Mouse (Mus musculus): ENCODE results near the gene Gtf2ird1.
"Not testable (repeated sequence)": the region's sequence is repeated elsewhere in the genome, so short reads cannot be mapped to it uniquely, and the experiment has no call there.

The Gtf2ird1 gene

DNA sequence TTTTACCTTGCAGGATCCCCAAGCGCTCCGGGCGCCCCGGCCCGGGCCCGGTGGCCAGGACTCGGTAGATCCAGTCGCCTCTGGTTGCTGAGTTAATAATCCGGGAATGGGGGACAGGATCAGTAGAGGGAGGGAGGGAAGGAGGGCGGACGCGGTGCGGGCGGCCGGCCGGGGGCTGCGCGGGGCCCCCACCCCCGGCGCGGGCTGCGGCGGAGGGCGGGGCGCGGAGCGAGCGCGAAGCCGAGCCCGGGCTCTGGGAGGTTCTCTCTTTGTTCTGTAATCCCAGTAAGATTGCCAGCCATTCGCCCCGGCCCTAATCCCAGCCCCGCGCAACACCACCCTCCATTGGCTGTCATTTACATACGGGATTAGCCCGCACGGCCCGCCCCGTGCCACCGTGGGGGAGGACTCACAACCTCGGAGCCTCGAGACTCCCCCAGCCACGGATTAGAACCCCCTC, at the start of gene Gtf2ird1:
Gene Gtf2ird1 (minus strand): TSS at position 214 of the 460 bp plus-strand sequence.
- peak; percentile 44 for DNase-seq (ENCODE audit: low spot score)

DNA sequence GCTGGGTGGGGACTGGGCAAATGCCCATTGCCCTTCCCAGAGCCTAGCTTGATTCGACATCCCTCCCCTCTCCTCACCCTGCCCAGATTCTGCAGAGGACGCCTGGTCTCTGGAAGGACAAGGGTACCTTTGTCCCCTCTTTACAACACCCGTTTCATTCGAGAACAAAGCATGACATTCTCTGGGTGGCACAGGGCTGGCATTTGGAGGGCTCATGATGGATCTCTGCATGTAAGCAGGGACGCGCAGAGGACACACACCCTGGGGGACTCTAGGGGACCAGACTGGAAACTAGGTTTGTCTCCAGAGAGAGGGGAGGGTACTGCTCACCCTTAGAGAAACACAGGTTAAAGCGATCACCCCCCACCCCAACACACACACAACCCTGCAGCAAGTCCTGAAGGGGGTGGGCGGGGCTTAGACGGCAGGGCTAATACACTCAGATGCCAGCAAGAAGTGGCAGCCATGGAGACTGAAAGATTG, 49.3 kb upstream of the Gtf2ird1 start:
- DNase-seq (ENCODE audit: low spot score) = no peak

- DNase-seq (ENCODE audit: low spot score) = no peak
Measured at GRCm38 (mm10) chr5:134502591-134502990, 46.1 kb upstream of the Gtf2ird1 start.

DNA sequence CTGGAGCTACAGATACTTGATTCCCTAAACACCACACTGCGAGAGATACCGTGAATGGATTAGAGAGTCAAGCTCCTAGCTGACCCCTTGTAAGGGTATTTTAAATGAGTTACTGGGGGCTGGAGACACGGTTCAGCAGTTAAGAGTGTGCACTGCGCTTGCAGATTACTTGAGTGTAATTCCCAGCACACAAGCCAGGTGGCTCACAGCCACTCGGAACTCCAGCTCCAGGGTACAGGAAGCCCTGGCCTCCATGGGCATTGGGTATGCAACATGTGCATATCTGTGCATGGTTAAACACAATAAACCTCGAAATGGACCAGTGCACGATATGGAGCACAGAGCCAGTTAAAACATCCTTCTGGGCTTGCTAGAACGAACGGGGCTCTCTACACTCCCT, 44.9 kb upstream of the Gtf2ird1 start:
- DNase-seq (ENCODE audit: low spot score) = no peak

DNA sequence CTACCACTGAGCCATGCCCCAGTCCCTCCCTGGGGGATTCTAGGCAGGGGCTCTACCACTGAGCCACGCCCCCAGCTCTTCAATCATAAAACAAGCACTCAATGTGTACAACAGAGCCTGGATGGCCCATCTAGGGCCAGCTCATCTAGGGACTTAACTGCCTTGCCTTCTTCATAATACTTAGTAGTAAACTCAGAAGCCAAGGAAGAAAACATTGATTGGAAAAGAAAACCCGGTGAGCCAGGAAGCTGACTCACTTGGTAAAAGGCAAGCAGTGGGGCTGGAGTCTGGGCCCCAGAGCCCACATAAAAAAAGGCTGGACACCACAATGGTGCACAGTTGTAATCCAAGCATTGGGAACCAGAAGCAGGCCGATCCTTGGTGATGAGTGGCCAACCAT, 44.2 kb upstream of the Gtf2ird1 start:
- no peak for DNase-seq (ENCODE audit: low spot score)

- peak; percentile 47 for DNase-seq (ENCODE audit: low spot score)
Measured at GRCm38 (mm10) chr5:134500062-134500461, 43.5 kb upstream of the Gtf2ird1 start.

DNA sequence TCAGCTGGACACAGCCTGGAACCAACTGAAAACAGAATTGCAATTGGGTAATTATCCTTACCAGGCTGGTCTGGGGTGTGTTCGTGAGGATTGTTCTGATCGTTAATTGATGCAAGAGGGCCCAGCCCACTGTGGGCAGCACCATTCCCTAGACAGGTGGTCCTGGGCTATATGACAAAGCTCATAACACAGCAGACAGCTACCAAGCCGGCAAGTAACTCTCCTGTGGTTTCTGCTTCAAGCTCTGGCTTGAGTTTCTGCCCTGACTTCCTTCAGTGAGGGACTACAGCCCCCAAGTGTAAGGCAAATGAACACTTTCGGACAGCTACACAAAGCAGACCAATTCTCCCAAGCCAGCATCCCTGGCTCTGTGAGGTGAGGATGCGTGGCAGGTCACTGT, 40.5 kb upstream of the Gtf2ird1 start:
- DNase-seq (ENCODE audit: low spot score) = no peak

DNA sequence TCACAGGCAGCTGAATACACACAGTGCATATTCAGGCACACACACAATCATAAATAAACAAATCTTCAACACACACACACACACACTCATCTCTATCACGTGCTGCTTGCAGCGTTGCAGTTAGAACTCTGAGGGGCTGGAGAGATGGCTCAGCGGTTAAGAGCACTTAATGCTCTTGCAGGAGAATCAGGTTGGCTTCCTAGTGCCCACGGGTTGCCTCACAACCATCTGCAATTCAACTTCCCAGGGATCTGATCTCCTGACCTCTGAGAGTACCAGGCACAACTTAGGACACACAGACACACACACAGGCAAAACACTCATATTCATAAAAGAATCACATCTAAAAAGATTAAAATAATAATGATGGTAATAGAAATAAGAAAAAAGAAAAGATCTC, 39.3 kb upstream of the Gtf2ird1 start:
- no peak for DNase-seq (ENCODE audit: low spot score)

DNA sequence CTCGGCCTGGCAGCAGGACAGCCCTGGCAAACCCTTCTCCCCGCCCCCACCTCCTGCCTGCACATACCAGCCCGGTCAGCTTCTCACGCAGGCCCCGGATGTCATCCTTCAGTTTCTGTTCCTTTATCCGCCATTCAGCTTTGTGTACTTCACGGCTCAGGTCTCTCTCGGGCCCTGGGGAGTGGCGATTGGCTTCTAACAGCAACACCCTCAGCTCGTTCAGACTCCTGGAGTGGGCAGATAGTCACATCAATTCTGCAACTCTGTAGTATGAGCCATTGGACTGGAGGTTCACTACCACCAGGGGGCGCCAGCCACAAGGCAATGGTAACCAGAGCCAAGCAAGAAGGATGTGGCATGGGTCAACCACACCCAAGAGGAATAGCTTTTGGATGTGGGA, 37.6 kb upstream of the Gtf2ird1 start:
- DNase-seq (ENCODE audit: low spot score) = peak; percentile 88

GRCm38 (mm10) chr5:134492956-134493355, 36.4 kb upstream of the Gtf2ird1 start:
- no peak for DNase-seq (ENCODE audit: low spot score)

DNA sequence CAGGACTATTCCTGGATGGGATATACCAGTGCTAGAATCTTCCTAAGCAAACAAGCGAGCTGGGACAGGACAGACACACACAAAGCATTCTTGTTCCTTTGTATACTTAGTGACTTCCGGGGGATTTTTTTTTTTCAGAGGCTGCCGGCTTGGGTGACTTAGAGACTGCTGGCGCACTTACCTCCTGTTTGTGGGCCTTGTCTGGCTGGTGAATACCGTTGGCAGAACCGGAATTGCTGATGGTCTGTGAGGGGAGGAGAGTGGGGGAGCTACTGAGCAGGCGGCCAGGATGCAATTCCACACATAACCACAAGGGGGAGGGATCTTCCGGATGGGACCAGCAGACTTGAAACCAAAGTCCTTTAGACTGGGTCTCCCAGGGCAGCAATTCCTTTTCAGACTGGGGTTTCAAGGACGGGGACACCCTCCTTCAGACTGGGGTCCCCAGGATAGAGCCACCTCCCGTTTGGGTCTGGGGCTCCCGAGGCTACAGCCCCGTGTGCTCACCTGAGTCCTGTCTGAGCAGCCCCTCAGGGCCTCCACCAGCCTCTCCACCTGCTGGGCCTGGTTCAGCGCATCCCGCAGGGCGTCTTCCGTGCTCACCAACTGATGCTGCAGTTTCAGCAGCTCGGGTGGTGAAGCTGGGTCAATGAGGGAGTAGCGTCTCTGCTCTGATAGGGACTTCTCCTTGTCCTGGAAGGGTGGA, 35.3 kb upstream of the Gtf2ird1 start:
- DNase-seq (ENCODE audit: low spot score) = peak; percentile 81

DNA sequence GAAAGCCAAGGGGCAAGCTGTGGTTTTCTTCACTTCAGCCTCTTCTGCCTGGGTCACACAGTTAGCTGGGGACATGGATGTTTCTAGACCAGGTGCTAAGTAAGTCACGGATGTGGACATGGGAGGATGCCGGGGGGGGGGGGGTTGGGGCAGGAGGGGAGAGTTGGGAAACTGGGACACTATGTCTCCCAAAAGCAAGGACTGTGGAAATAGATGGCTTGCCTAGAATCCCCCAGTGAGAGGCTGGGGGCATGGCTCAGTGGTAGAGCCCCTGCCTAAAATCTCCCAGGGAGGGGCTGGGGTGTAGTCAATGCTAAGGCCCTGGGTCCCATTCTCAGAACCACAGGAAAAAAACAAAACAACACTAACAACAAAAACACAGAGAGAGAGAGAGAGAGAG, 34.7 kb upstream of the Gtf2ird1 start:
- no peak for DNase-seq (ENCODE audit: low spot score)

GRCm38 (mm10) chr5:134490465-134490864, 33.9 kb upstream of the Gtf2ird1 start:
- no peak for DNase-seq (ENCODE audit: low spot score)

DNA sequence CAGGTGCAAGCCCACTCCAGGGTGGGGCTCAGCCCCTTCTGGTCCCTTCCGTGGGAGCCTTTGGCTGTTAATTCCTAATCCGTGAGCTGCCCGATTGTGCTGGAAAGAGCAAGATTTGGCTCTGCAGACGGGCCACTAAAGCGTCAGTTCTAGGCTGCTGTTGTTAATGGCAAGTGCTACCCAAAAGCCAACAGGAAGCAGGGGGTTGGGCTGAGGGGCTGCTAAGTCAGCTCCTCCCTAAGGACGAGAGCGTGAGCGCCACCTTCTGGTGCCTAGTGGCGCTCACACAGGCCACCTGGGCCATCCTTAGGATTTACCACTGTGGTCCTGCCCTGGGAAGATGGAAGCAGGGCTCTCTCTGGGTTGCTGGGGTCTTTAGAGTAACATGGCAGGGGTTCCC, 33.1 kb upstream of the Gtf2ird1 start:
- no peak for DNase-seq (ENCODE audit: low spot score)

DNA sequence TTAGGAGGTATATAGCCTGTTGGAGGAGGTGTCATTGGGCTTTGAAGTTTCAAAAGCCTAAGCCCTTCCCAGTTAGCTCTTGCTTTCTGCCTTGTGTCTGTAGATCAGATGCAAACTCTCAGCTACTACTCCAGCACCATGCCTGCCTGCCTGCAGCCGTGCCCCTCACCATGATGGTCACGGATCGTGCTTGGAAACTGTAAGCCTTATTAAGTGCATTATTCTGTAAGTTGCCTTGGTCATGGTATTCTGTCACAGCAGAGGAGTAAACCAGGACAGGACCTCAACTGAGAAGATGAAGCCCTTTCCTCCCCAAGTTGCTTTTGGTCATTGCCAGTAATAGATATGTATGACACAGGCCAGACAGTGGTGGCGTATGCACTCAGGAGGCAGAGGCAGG, 32.1 kb upstream of the Gtf2ird1 start:
- DNase-seq (ENCODE audit: low spot score) = no peak

GRCm38 (mm10) chr5:134488042-134488441, 31.5 kb upstream of the Gtf2ird1 start:
- no peak for DNase-seq (ENCODE audit: low spot score)

GRCm38 (mm10) chr5:134485900-134486665, 29.6 kb upstream of the Gtf2ird1 start:
- peak; percentile 75 for DNase-seq (ENCODE audit: low spot score)

GRCm38 (mm10) chr5:134485183-134485730, 28.7 kb upstream of the Gtf2ird1 start:
- no peak for DNase-seq (ENCODE audit: low spot score)

DNA sequence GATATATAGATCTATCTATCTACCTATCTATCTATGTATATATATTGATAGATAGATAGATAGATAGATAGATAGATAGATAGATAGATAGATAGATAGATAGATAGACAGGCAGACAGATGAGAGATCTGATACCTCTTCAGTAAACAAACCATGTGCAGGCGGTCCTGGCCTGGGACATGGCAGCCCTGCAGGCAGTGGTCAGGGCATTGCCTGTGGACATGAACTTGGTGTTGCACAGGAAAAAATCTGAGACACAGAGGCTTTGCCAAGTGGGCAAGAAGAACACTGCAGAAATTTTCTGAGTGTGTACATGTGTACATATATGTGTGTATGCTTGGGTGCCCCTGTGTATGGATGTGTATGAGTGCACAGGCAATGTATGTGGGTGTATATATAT, 26.8 kb upstream of the Gtf2ird1 start:
- DNase-seq (ENCODE audit: low spot score) = no peak

DNA sequence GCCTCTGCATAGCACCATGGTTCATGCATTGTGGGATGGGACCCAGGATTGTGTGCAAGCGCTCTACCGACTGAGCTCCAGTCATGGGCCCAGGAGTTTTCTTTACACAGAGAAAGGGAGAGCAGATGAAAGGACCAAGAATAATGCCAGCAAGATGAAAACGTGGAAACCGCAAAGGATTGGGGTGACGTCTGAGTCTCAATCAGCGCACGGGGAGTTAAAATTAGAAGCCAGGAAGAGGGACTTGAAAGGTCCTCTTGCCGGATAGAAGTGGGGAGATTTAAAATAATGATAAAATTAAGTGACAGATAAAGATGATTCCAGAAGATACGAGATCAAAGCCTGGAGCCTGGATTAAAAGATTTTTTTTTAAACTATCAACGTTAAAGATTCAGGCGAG, 25.8 kb upstream of the Gtf2ird1 start:
- DNase-seq (ENCODE audit: low spot score) = no peak

DNA sequence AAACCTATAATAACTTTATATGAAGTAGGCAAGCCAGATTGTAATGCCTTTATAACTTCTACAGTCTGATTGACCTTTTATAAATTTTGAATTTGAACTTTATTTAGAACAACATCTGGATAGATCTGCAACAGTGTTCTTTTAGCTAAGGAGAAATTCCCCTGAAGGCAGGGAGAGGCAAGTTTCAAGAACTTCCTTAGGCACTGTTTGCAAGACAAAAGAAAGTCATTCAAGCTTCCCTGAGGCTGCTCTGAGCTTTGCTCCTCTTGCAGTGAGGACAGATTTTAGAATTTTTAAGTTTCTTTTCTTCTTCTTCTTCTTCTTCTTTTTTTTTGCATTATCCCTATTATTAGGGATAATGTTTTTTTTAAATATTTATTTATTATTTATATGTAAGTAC, 22.4 kb upstream of the Gtf2ird1 start:
- DNase-seq (ENCODE audit: low spot score) = not testable (repeated sequence)

GRCm38 (mm10) chr5:134475686-134476085, 19.2 kb upstream of the Gtf2ird1 start:
- DNase-seq (ENCODE audit: low spot score) = not testable (repeated sequence)

DNA sequence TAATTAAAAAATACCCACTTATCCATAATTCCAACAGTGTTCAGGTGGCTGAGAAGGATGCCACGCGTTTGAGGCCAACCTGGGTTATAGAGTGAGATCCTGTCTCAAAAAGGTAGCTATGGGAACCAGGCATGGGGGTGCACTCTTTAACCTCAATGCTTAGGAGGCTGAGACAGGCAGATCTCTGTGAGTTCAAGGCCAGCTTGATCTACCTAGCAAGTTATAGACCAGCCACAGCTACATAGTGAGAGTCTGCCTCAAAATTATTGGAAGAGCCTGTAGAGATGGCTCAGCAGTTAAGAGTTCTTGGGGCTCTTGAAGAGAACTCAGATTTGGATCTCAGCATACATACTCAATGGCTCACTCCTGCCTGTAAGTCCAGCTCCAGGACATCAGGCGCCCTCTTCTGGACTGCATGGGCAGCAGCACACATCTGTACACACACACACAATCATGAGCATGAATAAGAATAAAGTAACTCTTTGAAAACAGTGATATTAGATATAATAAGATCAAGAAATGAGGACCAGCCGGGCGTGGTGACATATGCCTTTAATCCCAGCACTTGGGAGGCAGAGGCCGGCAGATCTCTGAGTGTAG, 18.6 kb upstream of the Gtf2ird1 start:
- no peak for DNase-seq (ENCODE audit: low spot score)

Measured in c-Kit-positive CD71-positive TER-119-positive erythroid progenitor cells, embryonic 14.5 days (primary cell).